Mouse (Mus musculus) heart, postnatal 10 days (tissue): ENCODE measurements at regions not wholly inside any gene's neighbourhood (a gene's known extent, or its start where the extent isn't known, plus 50 kb on each side); places are given as distances from the start of the nearest gene placed in this dataset.

ENCODE experiments used
- DNase-seq, 2 experiments: peaks; one replicate each; pipeline ENCODE4 v3.0.0; 2021
- intact Hi-C: fragments of 180-260 bp; cut with DNase I; formaldehyde crosslinking; loops from one replicate; pipeline ENCODE4 v1.15.1; 2025

- no peak for DNase-seq
Observed at GRCm38 (mm10) chr16:29827776-29828175, 236.4 kb upstream of the Hes1 start.

GRCm38 (mm10) chr16:29829457-29829856 lies 234.7 kb upstream of the Hes1 start:
- peak; percentile 62 to 70 for DNase-seq
- intact Hi-C loops = no loop called here

More at GRCm38 (mm10) chr16:29827776-29828175, 236.4 kb upstream of the Hes1 start:
- intact Hi-C loops = no loop called here

GRCm38 (mm10) chr16:29830101-29830500 lies 234.1 kb upstream of the Hes1 start:
- no peak for DNase-seq
- intact Hi-C loops = no loop called here

GRCm38 (mm10) chr16:29833298-29833697 lies 230.9 kb upstream of the Hes1 start:
- DNase-seq = no peak
- intact Hi-C loops = no loop called here

- intact Hi-C loops = no loop called here
Observed at GRCm38 (mm10) chr16:29833875-29834274, 230.3 kb upstream of the Hes1 start.

DNA sequence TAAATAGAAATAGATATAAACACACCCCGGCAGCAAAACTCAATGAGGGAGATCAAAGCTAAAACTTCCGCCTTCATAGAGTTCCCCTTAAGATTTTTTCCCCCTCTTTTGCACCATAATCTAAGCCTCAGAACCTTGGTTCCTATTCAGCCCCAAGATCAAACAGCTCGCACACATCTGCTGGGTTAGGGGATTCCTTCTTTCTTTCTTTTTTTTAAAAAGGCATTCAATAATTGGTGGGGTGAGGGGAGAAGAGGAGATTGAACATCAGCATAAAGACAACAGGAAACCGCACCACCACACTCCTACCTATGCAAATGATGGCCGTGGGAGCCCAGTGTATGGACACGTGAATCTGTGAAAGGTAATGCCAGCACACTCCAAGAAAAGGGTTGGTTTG lies 229.5 kb upstream of the Hes1 start:
- DNase-seq = no peak
- intact Hi-C loops = no loop called here

More at GRCm38 (mm10) chr16:29833875-29834274, 230.3 kb upstream of the Hes1 start:
- DNase-seq = no peak

DNA sequence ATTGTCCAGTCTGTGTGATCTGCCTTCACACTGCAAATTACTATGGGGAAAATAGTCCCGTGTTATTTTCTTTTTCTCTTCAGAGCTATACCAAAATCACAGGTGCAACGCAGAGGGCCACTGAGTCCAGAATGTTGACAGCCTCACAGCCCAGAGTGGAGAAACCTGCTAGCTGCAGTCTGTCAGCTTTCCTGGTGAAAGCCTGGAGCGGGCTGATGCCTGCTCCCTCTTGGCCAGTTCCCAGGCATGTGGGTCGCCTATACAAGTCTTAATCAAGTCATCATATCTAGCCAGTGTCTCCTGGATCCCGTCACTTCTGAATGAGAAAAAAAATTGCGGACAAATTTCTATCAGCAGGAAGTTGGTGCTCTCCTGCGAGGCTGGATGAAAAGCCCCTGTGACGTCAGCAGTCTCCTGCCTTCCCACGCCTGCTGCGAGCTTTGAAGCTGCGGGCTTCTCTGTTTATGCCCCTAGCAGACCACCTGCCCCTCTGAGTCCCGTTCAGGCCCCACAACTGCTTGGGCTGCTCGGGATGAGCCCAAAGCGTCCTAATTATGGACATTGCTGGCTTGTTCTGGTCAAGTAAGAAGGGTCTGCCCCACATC lies 227.1 kb upstream of the Hes1 start:
- intact Hi-C loops = no loop called here
- peak; percentile 21 to 29 for DNase-seq

- intact Hi-C loops = no loop called here
- DNase-seq = no peak
Observed at GRCm38 (mm10) chr16:29837874-29838273, 226.3 kb upstream of the Hes1 start.

DNA sequence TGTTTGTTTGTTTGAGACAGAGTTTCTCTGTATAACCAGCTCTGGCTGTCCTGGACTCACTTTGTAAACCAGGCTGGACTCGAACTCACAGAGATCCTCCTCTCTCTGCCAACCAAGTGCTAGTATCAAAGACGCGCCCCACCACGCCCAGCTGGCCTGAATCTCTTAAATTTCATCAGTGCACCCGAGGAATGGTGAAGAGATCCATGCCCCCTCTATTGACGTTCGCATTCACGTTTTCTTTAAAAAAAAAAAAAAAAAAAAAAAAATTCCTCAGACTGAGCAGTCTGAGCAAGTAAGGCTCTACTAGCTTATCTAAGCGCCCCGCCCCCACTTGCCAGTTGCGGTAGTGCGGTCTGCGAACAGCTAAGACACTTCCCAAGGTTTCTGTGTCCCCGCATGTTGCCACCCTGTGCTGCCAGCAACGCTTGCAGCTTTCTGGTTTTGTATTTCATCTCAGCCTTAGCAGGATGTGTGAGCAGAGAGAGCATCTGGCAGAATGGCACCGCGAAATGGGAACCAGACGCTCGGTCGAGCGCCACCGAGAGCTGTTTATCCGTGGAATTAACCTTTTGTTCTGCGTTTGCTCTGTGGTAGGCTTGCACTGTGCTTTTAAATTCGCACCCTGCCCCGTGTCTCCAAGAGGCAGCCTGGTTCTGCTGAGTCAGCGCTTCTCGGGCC lies 225.1 kb upstream of the Hes1 start:
- DNase-seq = peak; percentile 58 to 71
- intact Hi-C loops = no loop called here

GRCm38 (mm10) chr16:29839662-29840001 lies 224.6 kb upstream of the Hes1 start:
- no peak for DNase-seq
- intact Hi-C loops = no loop called here

- DNase-seq = no peak
- intact Hi-C loops = no loop called here
Observed at GRCm38 (mm10) chr16:29840412-29840811, 223.8 kb upstream of the Hes1 start.

DNA sequence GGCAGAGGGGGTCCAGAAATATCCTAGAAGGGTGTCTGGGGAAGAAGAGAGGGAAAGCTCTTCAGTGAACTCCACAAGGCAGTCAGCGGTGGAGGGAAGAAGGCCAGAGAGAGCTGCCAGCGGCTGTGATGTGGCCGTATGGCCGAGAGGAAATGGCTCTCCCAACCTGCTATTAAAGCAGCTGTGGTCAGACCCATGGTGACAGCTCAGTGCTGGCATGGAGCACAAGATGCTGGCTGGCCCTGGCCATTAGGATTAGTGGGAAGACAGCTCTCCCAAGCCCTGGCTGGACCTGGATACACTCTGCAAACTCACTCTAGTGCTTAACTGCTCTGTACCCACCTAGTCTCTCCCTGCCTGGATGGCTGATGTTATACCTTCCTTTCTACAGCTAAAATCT lies 223.1 kb upstream of the Hes1 start:
- peak in 1 of 2 experiments; percentile 42 for DNase-seq

DNA sequence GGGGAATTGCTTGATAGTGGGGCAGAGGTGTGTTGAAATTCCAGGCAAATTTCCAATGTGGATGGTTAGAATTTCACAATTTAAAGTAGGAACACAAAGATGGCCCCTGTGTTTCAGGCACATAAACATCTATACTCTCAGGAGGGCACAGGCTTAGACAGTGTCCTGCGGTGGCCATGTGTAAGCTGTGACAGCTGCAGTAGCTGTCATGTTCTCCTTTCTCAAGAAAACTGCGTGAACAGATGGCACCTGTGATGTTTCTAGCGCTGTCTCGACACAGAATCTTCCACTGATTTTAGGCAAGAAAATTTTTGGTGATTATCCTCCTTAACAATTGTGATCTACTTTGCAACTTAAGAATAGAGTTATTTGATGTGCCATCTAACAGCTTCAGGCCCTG lies 222.1 kb upstream of the Hes1 start:
- no peak for DNase-seq
- intact Hi-C loops = no loop called here

More for the DNA sequence above, 223.1 kb upstream of the Hes1 start:
- intact Hi-C loops = no loop called here

GRCm38 (mm10) chr16:29843490-29843889 lies 220.7 kb upstream of the Hes1 start:
- intact Hi-C loops = no loop called here
- no peak for DNase-seq

GRCm38 (mm10) chr16:29844706-29845596 lies 219.2 kb upstream of the Hes1 start:
- DNase-seq = no peak
- intact Hi-C loops = no loop called here

DNA sequence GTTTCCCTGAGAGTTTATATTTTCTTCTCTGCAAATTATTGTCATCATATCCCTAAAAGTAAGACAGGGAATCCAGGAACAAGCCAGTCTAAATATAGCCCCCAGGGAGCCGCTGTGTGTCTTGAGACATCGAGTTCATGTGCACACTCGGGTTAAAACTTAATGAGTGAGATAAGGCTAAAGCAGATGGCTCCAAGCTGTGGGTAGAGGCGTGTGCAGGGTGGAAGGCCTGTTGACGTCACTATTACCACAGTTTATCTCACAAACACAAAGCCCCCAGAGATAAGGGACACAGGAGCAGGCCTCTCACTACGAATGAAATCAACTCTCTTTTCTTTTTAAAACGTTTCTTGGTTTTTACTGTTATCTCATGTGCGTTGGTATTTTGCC lies 218.6 kb upstream of the Hes1 start:
- intact Hi-C loops = no loop called here
- DNase-seq = peak; percentile 33 to 43

DNA sequence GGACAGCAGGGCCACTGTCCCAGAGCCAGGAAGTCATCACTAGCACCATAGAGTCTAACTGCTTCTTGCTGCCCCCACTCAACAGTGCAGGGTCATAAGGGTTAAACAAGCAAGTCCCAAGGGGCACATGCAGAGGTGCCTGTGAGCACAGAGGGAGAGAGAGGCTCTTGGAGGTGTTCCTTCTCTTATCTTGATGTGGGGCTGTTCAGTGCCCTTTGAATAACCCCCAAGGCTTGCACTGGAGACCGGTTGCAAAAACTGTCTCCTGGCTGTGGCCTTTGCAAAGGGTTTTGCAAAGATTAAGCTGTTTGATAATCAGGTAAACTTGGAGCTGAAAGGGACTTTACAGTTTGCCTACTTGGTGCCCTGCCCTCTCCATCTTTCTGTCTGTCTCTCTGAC lies 217.1 kb upstream of the Hes1 start:
- DNase-seq = no peak
- intact Hi-C loops = no loop called here

DNA sequence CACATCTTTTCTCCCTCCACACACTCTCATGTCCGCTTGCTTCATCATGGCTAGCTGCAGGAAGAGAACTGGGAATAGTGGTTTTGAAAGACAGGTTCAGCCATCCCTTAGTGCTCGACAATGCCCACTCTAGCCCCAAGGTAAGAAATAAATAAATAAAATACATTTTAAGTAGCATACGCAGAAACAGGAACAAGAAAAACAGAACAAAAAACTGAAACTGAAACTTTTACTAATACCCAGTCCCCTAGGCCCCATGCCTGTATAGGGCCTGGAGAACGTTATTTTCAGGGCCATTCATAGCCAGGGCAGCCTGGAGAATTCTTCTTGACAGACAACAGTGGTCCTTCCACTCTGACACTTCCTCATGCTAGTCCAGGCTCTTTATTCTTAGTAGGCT lies 216.4 kb upstream of the Hes1 start:
- intact Hi-C loops = no loop called here
- DNase-seq = no peak

GRCm38 (mm10) chr16:29848527-29848926 lies 215.7 kb upstream of the Hes1 start:
- intact Hi-C loops = no loop called here
- no peak for DNase-seq

- DNase-seq = no peak
- intact Hi-C loops = no loop called here
Observed at GRCm38 (mm10) chr16:29849511-29849910, 214.7 kb upstream of the Hes1 start.

- no peak for DNase-seq
- intact Hi-C loops = no loop called here
Observed at GRCm38 (mm10) chr16:29850616-29851015, 213.6 kb upstream of the Hes1 start.

DNA sequence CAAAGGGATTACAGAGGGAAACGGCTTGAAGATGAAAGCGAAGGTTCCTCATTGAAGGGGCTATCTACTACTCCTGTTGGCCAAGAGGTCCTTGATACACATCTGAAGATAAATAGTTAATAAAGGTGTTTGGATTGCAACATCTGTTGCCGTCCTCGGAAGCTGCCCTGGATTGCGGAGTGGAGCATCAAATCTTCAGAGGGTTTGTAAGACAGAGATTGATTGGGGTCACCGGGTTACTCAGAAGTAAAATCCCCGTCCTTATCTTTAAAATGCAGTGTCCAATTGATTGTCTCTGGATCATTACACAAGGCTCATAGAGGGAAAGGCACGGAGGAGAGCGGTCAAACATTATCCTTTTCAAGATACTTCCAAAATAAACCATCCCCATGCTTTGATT lies 212.4 kb upstream of the Hes1 start:
- no peak for DNase-seq
- intact Hi-C loops = no loop called here
